Mouse (Mus musculus) kidney, adult 2 months (tissue): ENCODE measurements at regions not wholly inside any gene's neighbourhood (a gene's known extent, or its start where the extent isn't known, plus 50 kb on each side); places are given as distances from the start of the nearest gene placed in this dataset.

Experiments
- CTCF ChIP-seq: fragments of 200-500 bp; conservative IDR thresholded peaks from 2 replicates; pipeline ENCODE4 v1.5.1; 2011; ENCODE audit warnings: low read depth, mild to moderate bottlenecking, control low read depth, low read length, moderate library complexity, mixed read lengths; ENCODE audit not compliant: insufficient read depth, insufficient read length
- POLR2A ChIP-seq: fragments of 200-500 bp; IDR thresholded peaks from one replicate; pipeline ENCODE4 v1.6.1; 2011; ENCODE audit warnings: low read depth, low read length, control low read depth

GRCm38 (mm10) chr11:48178174-48178573 is 189.4 kb upstream of the Sgcd start:
- no peak for TF ChIP-seq CTCF
- TF ChIP-seq POLR2A = no peak
